Mouse (Mus musculus) heart, adult 11 months (tissue): ENCODE data around the gene Ggt1.
A peak's percentile ranks its signal among the peaks of the same experiment; 100 is the strongest.

ENCODE experiments used
- DNase-seq: peaks from one replicate; pipeline ENCODE4 v3.0.0; 2022

Gene Ggt1

GRCm38 (mm10) chr10:75634610-75635009 lies 73.2 kb downstream of the Ggt1 start:
- DNase-seq, result peak; percentile 87

GRCm38 (mm10) chr10:75635019-75635692 lies 73.8 kb downstream of the Ggt1 start:
- peak; percentile 86 for DNase-seq

GRCm38 (mm10) chr10:75635693-75636055 lies 74.3 kb downstream of the Ggt1 start:
- peak; percentile 98 for DNase-seq
